Mouse (Mus musculus) midbrain, embryonic 16.5 days (tissue): ENCODE measurements around the gene Clcnka. TPM values are rescaled to one million over a fixed set of nuclear protein-coding genes. Genes with fewer than 3 reads are reported as not detected.

Experiments used
- ATAC-seq: fragments of 200-750 bp; cut with Nextera tagmentation; 2 replicates; pipeline ENCODE4 v1.8.0; 2017; ENCODE audit warnings: moderate TSS enrichment
- H3K27ac ChIP-seq: fragments of 300-500 bp; sonication (generic); 2 replicates; pipeline ENCODE4 v1.5.1; 2014; ENCODE audit warnings: mild to moderate bottlenecking, low read length, mixed read lengths
- H3K27me3 ChIP-seq: fragments of 300-500 bp; sonication (generic); 2 replicates; pipeline ENCODE4 v1.6.1; 2014; ENCODE audit warnings: low read depth, low read length, mixed read lengths; ENCODE audit not compliant: control insufficient read depth, insufficient read depth
- H3K36me3 ChIP-seq: fragments of 300-500 bp; sonication (generic); 2 replicates; pipeline ENCODE4 v1.6.1; 2014; ENCODE audit warnings: mild to moderate bottlenecking, low read length, moderate library complexity, mixed read lengths; ENCODE audit not compliant: control insufficient read depth, insufficient read depth
- H3K4me1 ChIP-seq: fragments of 300-500 bp; sonication (generic); 2 replicates; pipeline ENCODE4 v1.6.1; 2014; ENCODE audit warnings: mild to moderate bottlenecking, low read length, mixed read lengths; ENCODE audit not compliant: control insufficient read depth, insufficient read depth
- H3K4me2 ChIP-seq: fragments of 300-500 bp; sonication (generic); 2 replicates; pipeline ENCODE4 v1.6.1; 2014; ENCODE audit warnings: mild to moderate bottlenecking, low read length, mixed read lengths
- H3K4me3 ChIP-seq: fragments of 300-500 bp; sonication (generic); 2 replicates; pipeline ENCODE4 v1.5.1; 2014; ENCODE audit warnings: low read depth, mild to moderate bottlenecking, low read length, moderate library complexity, mixed read lengths
- H3K9ac ChIP-seq: fragments of 300-500 bp; sonication (generic); 2 replicates; pipeline ENCODE4 v1.6.1; 2014; ENCODE audit warnings: low read depth, low read length, mixed read lengths
- H3K9me3 ChIP-seq: fragments of 300-500 bp; sonication (generic); replicated peaks from 2 replicates; pipeline ENCODE4 v1.6.1; 2014; ENCODE audit warnings: mild to moderate bottlenecking, low read length, mixed read lengths; ENCODE audit not compliant: control insufficient read depth, poor library complexity, severe bottlenecking
- WGBS: fragments of 180-500 bp; shearing (Covaris S2); extraction: QIAGEN DNeasy Blood & Tissue Kit; methylation state at CpG from one replicate; pipeline ENCODE4 v1.1.7; 2014; 5-methylcytosine and 5-hydroxymethylcytosine counted together
- polyA plus RNA-seq: library from polyadenylated mRNA; unstranded; fragments of >200 nt; fragmentation: Nextera tagmentation; extraction: Ambion mirVana; gene quantifications from 2 replicates; pipeline ENCODE4 v1.2.1, GENCODE M21; 2015

Clcnka gene
- polyA plus RNA-seq, 1 experiment from 2014 or later: 0.19 TPM

DNA sequence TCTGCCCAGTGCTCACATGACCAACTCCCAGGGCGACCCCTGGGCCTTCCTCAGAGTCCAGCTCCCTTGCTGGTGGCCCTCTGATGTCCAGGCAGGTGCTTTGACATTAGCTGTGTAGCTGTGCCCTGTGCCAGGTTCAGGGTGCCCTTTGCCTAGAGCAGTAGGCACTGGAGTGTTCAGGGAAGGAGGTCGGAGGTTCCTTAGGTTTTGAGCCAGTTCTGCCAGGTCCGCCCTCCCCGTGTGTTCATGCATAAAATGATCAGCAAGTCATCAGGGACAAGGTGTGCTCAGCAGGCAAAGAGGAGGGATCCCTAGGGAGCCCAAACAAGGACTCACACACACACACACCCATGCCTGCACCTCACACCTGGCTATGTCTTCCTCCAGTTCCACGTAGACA, 45.5 kb downstream of the Clcnka start:
- no peaks in the 10 kb centered on the region for H3K36me3 ChIP-seq
- H3K9me3 ChIP-seq: no peaks in the 10 kb centered on the region
- no peak for ATAC-seq
- H3K4me3 ChIP-seq: no peak overlapping the region
- H3K9ac ChIP-seq: no peak overlapping the region
- H3K27me3 ChIP-seq: no peaks in the 10 kb centered on the region
- H3K4me1 ChIP-seq: no peaks in the 10 kb centered on the region
- H3K4me2 ChIP-seq: no peak overlapping the region
- H3K27ac ChIP-seq: no peak overlapping the region
- 73% methylated on average over 5 of the region's 5 CpGs for WGBS

DNA sequence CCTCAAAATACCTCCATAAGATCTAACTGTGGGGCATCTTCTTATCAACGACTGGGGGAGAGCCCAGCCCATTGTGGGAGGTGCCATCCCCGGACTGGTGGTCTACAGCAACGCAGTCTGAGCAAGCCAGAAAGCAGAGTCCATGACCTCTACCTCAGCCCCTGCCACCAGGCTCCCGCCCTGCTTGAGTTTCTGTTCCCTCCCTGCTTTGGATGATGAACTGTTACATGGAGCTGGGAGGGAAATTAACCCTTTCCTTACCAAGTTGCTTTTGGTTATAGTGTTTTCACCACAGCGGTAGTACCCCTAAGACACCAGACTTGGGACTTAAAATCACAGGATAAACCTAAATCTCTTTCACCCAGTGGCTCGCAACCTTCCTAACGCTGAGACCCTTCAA, 46.6 kb downstream of the Clcnka start:
- H3K27me3 ChIP-seq: no peaks in the 10 kb centered on the region
- no peaks in the 10 kb centered on the region for H3K4me1 ChIP-seq
- 66% methylated on average over 7 of the region's 7 CpGs for WGBS
- H3K9me3 ChIP-seq: no peaks in the 10 kb centered on the region
- H3K4me3 ChIP-seq: no peak overlapping the region
- no peak for ATAC-seq
- H3K9ac ChIP-seq: no peak overlapping the region
- H3K4me2 ChIP-seq: no peak overlapping the region
- H3K27ac ChIP-seq: no peak overlapping the region
- H3K36me3 ChIP-seq: no peaks in the 10 kb centered on the region

DNA sequence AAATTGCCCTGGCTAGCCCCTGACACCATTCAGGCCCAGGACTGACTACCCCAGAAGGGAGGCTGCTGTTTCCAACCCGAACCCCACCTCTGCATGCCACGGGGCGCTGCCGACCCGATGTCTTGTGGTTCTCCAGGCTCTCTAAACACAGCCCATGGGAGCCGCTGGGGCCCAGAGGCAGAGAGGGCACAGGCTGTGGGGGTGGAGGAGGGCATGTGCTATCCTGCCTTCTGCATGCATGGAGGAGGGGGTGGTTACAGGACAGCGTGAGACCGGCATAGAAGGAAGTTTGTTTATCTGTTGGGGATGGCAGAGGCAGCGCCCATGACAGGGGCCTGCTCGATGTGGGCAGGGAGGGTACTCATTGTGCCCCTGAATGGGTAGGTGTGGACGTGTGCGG, 48.5 kb downstream of the Clcnka start:
- Histone ChIP-seq H3K4me2 (no peak overlapping the region), H3K27ac (no peak overlapping the region), H3K4me1 (no peaks in the 10 kb centered on the region), H3K36me3 (no peaks in the 10 kb centered on the region), H3K27me3 (no peaks in the 10 kb centered on the region), H3K4me3 (no peak overlapping the region), H3K9ac (no peak overlapping the region), H3K9me3 (no peaks in the 10 kb centered on the region)
- 90% methylated on average over 12 of the region's 12 CpGs for WGBS
- no peak for ATAC-seq

DNA sequence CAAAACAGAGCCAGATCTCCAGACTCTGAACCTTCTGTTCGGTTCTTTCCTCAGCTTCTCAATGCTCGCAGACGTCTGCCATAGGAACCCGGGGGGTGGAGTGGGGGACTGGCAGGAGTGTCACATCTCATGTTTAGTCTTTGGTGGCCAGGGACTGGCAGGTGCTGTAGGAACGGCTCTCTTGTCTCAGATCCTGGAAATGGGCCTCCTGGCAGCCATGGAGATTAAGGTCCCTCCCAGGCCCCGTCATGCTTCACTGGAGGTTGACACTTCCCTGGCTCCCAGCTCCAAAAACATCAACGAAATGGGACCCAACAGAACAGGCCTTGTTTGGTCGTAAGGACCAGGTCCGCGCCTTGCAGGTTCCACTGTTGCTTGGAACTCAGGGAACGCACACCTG, 49.9 kb downstream of the Clcnka start:
- Histone ChIP-seq H3K27me3 (no peaks in the 10 kb centered on the region), H3K9me3 (no peaks in the 10 kb centered on the region), H3K36me3 (no peaks in the 10 kb centered on the region), H3K4me2 (no peak overlapping the region), H3K9ac (no peak overlapping the region), H3K4me1 (no peaks in the 10 kb centered on the region), H3K4me3 (no peak overlapping the region), H3K27ac (no peak overlapping the region)
- ATAC-seq: no peak
- 61% methylated on average over 11 of the region's 11 CpGs for WGBS

DNA sequence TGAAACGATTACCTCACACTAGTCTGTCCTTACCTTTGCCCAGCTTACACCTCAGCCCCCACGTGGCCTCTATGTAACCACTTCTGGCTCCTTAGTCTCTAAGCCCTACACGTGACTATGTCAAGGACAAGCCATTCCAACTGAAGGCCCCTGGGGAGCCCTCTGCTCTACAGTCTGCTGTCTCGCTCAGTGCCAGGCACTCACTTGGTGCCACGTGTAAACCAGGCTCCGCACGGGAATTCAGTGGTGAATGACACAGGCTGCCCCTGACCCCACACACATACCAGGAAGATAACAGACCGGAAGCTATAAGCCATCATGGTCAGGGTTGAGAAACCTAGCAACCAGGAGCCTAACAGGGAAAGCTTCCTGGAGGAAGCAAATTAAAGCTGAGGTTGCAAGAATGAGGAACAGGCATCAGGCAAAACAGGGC, 51.1 kb downstream of the Clcnka start:
- no peaks in the 10 kb centered on the region for H3K4me1 ChIP-seq
- no peak for ATAC-seq
- WGBS: 69% methylated on average over 8 of the region's 8 CpGs

DNA sequence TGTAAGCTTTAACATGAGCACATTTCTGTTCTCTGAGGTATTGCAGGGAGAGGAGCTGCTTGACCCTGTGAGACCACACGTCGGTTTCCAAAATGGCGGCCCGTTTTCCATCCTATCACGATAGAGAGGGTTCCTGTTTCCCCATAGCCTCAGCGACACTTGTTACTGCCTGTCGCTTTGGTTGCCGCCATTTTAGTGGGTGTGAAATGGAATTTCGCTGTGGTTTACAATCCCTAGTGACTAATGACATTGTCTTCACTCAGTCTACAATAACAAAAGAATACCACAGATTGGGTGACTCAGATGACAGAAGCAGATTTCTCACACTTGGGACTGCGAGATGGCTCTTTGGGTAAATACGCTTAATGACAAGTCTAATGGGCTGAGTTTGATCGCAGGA, 53.3 kb downstream of the Clcnka start:
- Histone ChIP-seq H3K9me3 (no peaks in the 10 kb centered on the region), H3K9ac (no peak overlapping the region), H3K27me3 (no peaks in the 10 kb centered on the region), H3K4me2 (no peak overlapping the region), H3K4me3 (no peak overlapping the region), H3K36me3 (no peaks in the 10 kb centered on the region), H3K27ac (no peak overlapping the region), H3K4me1 (no peaks in the 10 kb centered on the region)
- 91% methylated on average over 12 of the region's 12 CpGs for WGBS
- ATAC-seq: no peak

More for the DNA sequence above, 51.1 kb downstream of the Clcnka start:
- H3K27ac ChIP-seq: no peak overlapping the region
- H3K27me3 ChIP-seq: no peaks in the 10 kb centered on the region
- H3K4me3 ChIP-seq: no peak overlapping the region
- no peaks in the 10 kb centered on the region for H3K36me3 ChIP-seq
- H3K9me3 ChIP-seq: no peaks in the 10 kb centered on the region
- H3K9ac ChIP-seq: no peak overlapping the region
- H3K4me2 ChIP-seq: no peak overlapping the region

DNA sequence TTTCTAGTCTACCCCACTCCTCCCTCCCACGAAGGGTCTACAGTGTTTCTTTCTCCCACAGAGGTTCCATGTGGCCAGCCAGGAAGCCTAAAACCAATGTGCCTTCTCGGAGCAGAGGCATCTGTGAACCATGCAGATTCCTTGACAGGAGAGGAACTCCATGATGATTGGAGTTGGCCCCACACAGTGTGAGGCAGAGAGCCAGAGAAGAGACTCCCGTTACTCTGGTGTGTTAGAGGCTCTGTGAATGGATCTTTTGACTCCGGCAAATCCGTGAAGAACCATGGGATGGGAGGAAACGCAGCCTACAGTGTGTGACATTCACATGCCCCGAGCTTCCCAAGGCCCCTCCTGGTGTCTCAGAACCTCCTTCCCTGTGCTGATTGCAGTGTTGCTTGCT, 55.0 kb downstream of the Clcnka start:
- H3K36me3 ChIP-seq: no peaks in the 10 kb centered on the region
- H3K9me3 ChIP-seq: no peaks in the 10 kb centered on the region
- no peak overlapping the region for H3K4me3 ChIP-seq
- WGBS: 53% methylated on average over 7 of the region's 7 CpGs
- peaks cover under 1% of the 10 kb centered on the region; the same call in 1 of the 2 replicates for H3K4me1 ChIP-seq
- no peak overlapping the region for H3K27ac ChIP-seq
- no peak overlapping the region for H3K4me2 ChIP-seq
- H3K9ac ChIP-seq: no peak overlapping the region
- no peak for ATAC-seq
- no peaks in the 10 kb centered on the region for H3K27me3 ChIP-seq

DNA sequence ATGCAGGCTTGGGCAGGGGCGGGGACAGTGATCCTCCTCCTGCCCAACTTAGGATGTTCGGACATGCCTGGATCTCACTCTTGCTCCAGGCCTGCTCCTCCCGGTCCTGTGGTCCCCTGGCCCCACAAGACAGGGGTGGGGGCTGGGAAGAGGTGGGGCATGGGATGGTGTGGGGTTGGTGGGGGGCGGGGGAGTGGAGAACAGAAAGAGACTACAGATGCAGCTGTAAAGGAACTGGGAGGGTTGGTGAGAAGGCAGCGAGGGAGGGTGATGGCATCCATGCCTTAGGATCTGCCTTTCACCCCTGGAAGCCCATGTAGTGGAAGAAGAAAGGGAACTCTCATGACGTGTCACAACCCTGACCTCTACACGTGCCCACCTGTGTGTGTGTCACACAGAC, 57.0 kb downstream of the Clcnka start:
- Histone ChIP-seq H3K4me2 (no peak overlapping the region), H3K9ac (no peak overlapping the region), H3K4me1 (peaks cover 5% of the 10 kb centered on the region; the same call in 1 of the 2 replicates), H3K36me3 (no peaks in the 10 kb centered on the region), H3K9me3 (no peaks in the 10 kb centered on the region), H3K27me3 (no peaks in the 10 kb centered on the region), H3K4me3 (no peak overlapping the region), H3K27ac (no peak overlapping the region)
- ATAC-seq: no peak
- 70% methylated on average over 6 of the region's 7 CpGs for WGBS

DNA sequence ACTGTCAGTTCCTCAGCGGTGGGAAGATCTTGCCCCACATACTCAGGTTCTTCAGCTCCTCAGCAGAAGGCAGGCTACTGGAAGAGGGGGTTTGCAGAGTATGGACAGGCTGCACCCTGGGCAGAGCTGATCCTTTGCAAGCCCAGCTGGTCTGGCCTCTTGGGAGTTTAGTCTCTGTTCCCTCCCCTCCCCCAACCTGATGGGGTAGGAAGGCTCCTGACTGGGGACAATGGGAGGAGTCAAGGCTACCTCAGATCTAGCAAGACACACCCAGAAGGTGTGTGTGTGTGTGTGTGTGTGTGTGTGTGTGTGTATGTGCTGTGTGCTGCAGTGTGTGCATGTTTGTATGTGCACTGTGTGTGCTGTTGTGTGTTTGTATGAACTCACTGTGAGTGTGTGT, 59.7 kb downstream of the Clcnka start:
- no peak overlapping the region for H3K9ac ChIP-seq
- ATAC-seq: no peak
- no peaks in the 10 kb centered on the region for H3K36me3 ChIP-seq
- no peak overlapping the region for H3K4me3 ChIP-seq
- H3K27ac ChIP-seq: no peak overlapping the region
- no peak overlapping the region for H3K4me2 ChIP-seq
- 19% methylated on average over 1 of the region's 1 CpGs for WGBS
- H3K27me3 ChIP-seq: no peaks in the 10 kb centered on the region
- peaks cover 15% of the 10 kb centered on the region for H3K4me1 ChIP-seq
- H3K9me3 ChIP-seq: no peaks in the 10 kb centered on the region

DNA sequence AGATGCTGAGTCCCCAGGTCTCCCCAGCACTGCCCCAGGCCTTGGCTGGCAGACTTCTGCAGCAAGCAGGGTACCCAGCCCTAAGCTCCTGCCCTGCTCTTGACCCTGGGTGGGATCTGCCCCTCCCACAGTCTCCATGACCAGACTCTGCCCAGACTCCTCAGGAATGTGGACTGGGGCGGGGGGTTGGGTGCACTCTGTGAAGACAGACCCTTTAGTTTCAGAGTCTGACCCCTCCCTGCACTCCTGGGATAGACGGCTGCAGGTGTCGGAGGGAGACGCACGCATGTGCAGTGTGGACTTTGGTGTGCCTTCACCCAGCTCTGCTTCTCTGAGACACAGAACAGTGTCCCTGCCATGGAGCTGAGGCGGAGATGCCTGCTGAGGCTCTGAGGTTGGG, 60.5 kb downstream of the Clcnka start:
- H3K27ac ChIP-seq: no peak overlapping the region
- H3K9me3 ChIP-seq: no peaks in the 10 kb centered on the region
- no peaks in the 10 kb centered on the region for H3K27me3 ChIP-seq
- WGBS: 41% methylated on average over 6 of the region's 6 CpGs
- no peak for ATAC-seq
- no peaks in the 10 kb centered on the region for H3K36me3 ChIP-seq
- H3K4me3 ChIP-seq: no peak overlapping the region
- H3K9ac ChIP-seq: no peak overlapping the region
- H3K4me2 ChIP-seq: no peak overlapping the region
- H3K4me1 ChIP-seq: peaks cover 15% of the 10 kb centered on the region
